Mouse (Mus musculus): ENCODE results near the gene Tpm1.
A peak's percentile ranks its signal among the peaks of the same experiment; 100 is the strongest.

The Tpm1 gene

GRCm38 (mm10) chr9:67049086-67049824 is at the start of gene Tpm1:
Gene Tpm1, minus strand, starts transcription at chr9:67049406.
- peak; percentile 22 to 25 for DNase-seq

GRCm38 (mm10) chr9:67094371-67094770 is 45.2 kb upstream of the Tpm1 start:
- DNase-seq = no peak

GRCm38 (mm10) chr9:67092210-67092609 is 43.0 kb upstream of the Tpm1 start:
- DNase-seq = no peak

- no peak for DNase-seq
These were observed 42.4 kb upstream of the Tpm1 start for GRCm38 (mm10) chr9:67091598-67091997.

GRCm38 (mm10) chr9:67091151-67091550 is 41.9 kb upstream of the Tpm1 start:
- DNase-seq = no peak

GRCm38 (mm10) chr9:67090633-67091045 is 41.4 kb upstream of the Tpm1 start:
- no peak for DNase-seq

- DNase-seq = no peak
These were observed 40.0 kb upstream of the Tpm1 start for GRCm38 (mm10) chr9:67089167-67089566.

GRCm38 (mm10) chr9:67083801-67084200 is 34.6 kb upstream of the Tpm1 start:
- no peak for DNase-seq

GRCm38 (mm10) chr9:67081688-67082087 is 32.5 kb upstream of the Tpm1 start:
- no peak for DNase-seq

- DNase-seq = no peak
These were observed 28.6 kb upstream of the Tpm1 start for GRCm38 (mm10) chr9:67077658-67078319.

GRCm38 (mm10) chr9:67077266-67077657 is 28.1 kb upstream of the Tpm1 start:
- DNase-seq = no peak

- no peak for DNase-seq
These were observed 23.0 kb upstream of the Tpm1 start for GRCm38 (mm10) chr9:67072182-67072581.

- no peak for DNase-seq
These were observed 22.4 kb upstream of the Tpm1 start for GRCm38 (mm10) chr9:67071596-67071995.

- no peak for DNase-seq
These were observed 21.9 kb upstream of the Tpm1 start for GRCm38 (mm10) chr9:67071103-67071502.

- no peak for DNase-seq
These were observed 17.4 kb upstream of the Tpm1 start for GRCm38 (mm10) chr9:67066616-67067015.

GRCm38 (mm10) chr9:67059714-67060113 is 10.5 kb upstream of the Tpm1 start:
- DNase-seq = no peak

- DNase-seq = no peak
These were observed 9.2 kb upstream of the Tpm1 start for GRCm38 (mm10) chr9:67058366-67058765.

GRCm38 (mm10) chr9:67050736-67051337 is 1.6 kb upstream of the Tpm1 start:
- DNase-seq = no peak

GRCm38 (mm10) chr9:67049836-67050235 is 630 bp upstream of the Tpm1 start:
- no peak for DNase-seq

GRCm38 (mm10) chr9:67048483-67049085 is 622 bp downstream of the Tpm1 start:
- no peak for DNase-seq

- no peak for DNase-seq
These were observed 1.4 kb downstream of the Tpm1 start for GRCm38 (mm10) chr9:67047606-67048482.

GRCm38 (mm10) chr9:67046881-67047605 is 2.2 kb downstream of the Tpm1 start:
- DNase-seq = peak in 1 of 2 experiments; percentile 8
